Mouse (Mus musculus): ENCODE measurements around the gene C3ar1. TPM values are rescaled to one million over a fixed set of nuclear protein-coding genes. Genes with fewer than 3 reads are reported as not detected.

Gene C3ar1
- 1.3 TPM in 2 replicates for polyA plus RNA-seq (2012; rRNA removed)

DNA sequence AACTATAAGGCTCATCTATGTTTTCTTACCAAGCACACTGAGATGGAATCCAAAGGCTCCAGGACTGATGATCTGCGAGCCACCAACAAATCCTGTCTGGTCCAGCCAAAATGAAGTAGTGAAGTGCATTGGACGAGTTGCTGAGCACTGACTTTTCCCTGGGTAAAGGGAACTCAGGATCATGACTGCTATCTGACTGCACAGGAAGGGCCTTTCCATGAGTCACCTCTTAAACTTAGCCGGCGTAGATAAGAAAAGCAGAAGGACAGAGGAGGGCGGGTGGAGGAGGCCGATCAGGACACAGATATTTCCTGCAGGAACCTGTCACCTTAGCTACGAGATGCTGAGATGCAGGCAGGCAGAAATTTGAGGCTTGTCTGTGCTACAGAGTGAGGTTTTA, at the start of gene C3ar1:
Gene C3ar1, minus strand, starts transcription at position 207 of the 400 bp plus-strand sequence.
- TF ChIP-seq POLR2A (IDR thresholded peaks at IDR 0.05; ENCODE audit: borderline replicate concordance, extremely low read depth, insufficient read depth, insufficient read length, poor library complexity, severe bottlenecking) (no peak), CTCF (IDR thresholded peaks at IDR 0.05; ENCODE audit: borderline replicate concordance, extremely low read depth, insufficient read depth, insufficient read length) (no peak)

DNA sequence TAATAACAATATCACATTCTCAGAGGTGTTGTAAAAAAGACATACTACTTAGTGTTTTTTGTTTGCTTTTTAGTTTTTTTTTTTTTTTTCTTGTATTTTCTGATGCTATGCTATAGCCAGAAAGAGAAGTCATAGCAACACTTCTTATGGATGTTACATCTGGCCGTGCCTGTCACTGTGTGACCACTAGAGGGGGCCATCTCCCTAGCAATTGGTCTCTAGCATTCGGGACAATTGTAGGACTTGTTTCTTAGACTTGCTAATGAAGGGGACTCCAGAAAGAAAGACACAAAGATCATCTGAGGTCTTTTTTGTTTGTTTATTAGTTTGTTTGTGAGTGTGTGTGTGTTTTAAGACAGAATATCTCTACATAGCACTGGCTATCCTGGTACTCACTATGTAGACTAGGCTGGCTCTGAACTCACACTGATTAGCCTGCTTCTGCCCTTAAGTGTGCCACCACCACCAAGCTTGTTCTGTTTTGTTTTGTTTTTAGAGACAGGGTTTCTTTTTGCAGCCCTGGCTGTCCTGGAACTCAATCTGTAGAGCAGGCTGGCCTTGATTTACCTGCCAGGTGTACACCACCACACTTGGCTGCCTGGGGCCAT, 36.6 kb upstream of the C3ar1 start:
- peak; percentile 79; the same call in 1 of the 2 replicates for TF ChIP-seq CTCF (IDR thresholded peaks at IDR 0.05; ENCODE audit: borderline replicate concordance, extremely low read depth, insufficient read depth, insufficient read length)
- no peak for TF ChIP-seq POLR2A (IDR thresholded peaks at IDR 0.05; ENCODE audit: borderline replicate concordance, extremely low read depth, insufficient read depth, insufficient read length, poor library complexity, severe bottlenecking)
- peak; percentile 80 for DNase-seq (ENCODE audit: low read depth)

More for the DNA sequence above, at the start of gene C3ar1:
- DNase-seq (ENCODE audit: low read depth): no peak

DNA sequence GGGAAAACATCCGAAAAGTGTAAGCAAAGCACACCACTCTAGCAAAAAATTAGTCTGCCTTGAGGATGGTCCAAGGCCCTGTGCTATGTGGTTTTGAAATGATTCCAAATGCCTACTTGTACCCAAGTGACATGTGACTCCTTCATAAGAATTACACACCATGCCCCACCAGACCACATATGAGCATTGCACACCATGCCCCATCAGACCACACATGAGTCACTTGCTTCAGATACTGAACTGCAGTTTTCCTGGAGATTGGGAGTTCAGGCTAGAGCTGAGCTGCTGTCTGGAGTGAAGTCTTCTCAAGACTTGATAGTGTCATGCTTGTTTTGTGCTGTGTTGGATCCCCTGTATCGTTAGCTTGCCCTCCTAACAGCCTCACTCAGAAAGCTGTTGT, 33.6 kb upstream of the C3ar1 start:
- no peak for DNase-seq (ENCODE audit: low read depth)
- no peak for TF ChIP-seq POLR2A (IDR thresholded peaks at IDR 0.05; ENCODE audit: borderline replicate concordance, extremely low read depth, insufficient read depth, insufficient read length, poor library complexity, severe bottlenecking)
- TF ChIP-seq CTCF (IDR thresholded peaks at IDR 0.05; ENCODE audit: borderline replicate concordance, extremely low read depth, insufficient read depth, insufficient read length): no peak

DNA sequence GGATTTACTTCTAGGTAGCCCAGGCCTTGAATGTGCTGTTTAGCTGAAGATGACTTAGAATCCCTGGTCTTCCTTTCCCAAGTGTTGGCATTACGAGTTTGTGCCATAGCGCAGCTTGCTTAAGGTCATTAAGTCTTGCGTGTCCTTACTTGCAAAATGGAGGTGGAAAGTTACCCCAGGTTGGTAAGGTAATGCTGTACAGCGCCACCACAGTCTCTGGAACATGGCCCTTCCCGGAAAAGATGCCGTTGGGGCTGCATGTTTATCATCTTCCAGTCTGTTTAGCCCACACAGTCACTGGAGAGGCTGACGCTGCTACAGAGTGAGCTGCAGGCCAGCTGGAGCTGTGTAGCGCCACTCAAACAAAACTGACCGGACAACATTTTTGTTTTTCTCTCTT, 27.6 kb upstream of the C3ar1 start:
- no peak for TF ChIP-seq CTCF (IDR thresholded peaks at IDR 0.05; ENCODE audit: borderline replicate concordance, extremely low read depth, insufficient read depth, insufficient read length)
- no peak for TF ChIP-seq POLR2A (IDR thresholded peaks at IDR 0.05; ENCODE audit: borderline replicate concordance, extremely low read depth, insufficient read depth, insufficient read length, poor library complexity, severe bottlenecking)
- DNase-seq (ENCODE audit: low read depth): no peak

DNA sequence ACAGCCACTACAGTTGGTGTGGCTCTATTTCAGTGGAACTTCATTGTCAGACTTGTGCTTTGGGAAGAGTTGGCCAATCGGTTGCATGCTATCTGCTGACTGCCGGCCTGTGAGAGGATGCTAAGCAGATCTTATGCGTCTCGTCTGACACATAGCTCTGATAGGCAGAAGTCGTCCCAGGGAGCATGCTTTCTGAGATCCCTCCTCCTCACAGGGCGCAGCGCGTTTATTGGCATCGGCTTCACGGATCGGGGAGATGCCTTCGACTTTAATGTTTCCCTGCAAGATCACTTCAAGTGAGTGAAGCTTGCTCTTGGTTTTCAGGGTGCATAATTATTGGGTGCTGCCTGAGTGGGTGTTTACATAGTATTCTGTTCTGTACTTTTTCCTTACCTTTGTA, 25.3 kb upstream of the C3ar1 start:
- DNase-seq (ENCODE audit: low read depth): no peak
- TF ChIP-seq CTCF (IDR thresholded peaks at IDR 0.05; ENCODE audit: borderline replicate concordance, extremely low read depth, insufficient read depth, insufficient read length) (no peak), POLR2A (IDR thresholded peaks at IDR 0.05; ENCODE audit: borderline replicate concordance, extremely low read depth, insufficient read depth, insufficient read length, poor library complexity, severe bottlenecking) (no peak)

DNA sequence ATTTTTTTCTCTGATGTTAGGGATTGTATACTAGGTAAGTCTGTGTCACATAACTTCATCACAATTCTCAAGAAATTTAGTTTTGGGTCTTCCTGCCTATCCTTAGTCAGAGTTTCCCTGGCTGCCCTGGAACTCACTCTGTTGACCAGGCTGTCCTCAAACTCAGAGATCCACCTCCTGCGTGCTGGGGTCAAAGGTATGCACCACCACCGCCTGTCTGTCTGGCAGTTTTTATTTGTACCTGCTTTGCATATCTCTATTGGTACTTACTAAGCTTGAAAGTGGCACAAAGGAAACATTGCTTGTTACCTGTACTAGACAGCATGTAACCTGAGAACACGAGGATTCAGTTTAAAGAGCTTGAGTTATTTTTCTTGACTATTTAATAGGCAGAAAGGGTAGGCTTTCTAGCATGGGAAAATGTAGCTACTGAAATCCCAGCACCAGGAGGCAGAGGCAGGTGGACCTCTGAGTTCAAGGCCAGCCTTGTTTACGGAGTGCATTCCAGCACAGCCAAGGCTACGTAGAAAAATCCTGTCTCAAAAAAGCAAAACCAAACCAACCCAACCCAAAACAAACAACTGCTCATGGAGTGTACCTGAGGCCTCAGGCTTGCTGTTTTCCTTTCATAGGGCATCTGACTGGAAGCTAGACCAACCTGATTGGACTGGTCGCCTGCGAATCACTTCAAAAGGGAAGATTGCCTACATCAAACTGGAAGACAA, 24.0 kb upstream of the C3ar1 start:
- TF ChIP-seq POLR2A (IDR thresholded peaks at IDR 0.05; ENCODE audit: borderline replicate concordance, extremely low read depth, insufficient read depth, insufficient read length, poor library complexity, severe bottlenecking) (no peak), CTCF (IDR thresholded peaks at IDR 0.05; ENCODE audit: borderline replicate concordance, extremely low read depth, insufficient read depth, insufficient read length) (no peak)
- DNase-seq (ENCODE audit: low read depth): no peak

DNA sequence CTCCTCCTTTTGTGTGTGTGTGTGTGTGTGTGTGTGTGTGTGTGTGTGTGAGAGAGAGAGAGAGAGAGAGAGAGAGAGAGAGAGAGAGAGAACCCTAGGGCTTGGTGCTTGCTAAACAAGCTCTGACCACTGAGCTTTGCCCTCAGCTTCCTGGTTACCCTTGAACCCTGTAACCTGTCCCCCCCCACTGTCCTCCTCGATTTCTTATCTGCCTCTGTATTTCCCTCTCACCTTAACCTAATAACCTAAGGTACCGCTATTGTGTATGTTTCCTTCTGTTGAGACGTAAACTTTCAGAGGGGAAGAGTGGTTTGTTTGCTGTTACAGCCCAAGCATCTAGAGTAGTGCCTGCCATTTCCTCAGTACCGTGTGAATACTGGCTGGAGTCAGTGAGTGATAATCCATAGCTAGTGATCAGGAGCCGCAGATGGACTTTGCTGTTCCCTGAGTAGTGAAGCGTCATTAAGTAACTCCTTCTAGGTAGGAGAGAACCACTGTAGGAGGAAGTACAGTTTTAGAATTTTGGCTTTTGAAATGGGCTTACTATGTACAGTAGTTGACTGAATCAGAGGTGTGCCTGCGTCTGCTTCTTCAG, 23.3 kb upstream of the C3ar1 start:
- no peak for TF ChIP-seq CTCF (IDR thresholded peaks at IDR 0.05; ENCODE audit: borderline replicate concordance, extremely low read depth, insufficient read depth, insufficient read length)
- no peak for TF ChIP-seq POLR2A (IDR thresholded peaks at IDR 0.05; ENCODE audit: borderline replicate concordance, extremely low read depth, insufficient read depth, insufficient read length, poor library complexity, severe bottlenecking)
- DNase-seq (ENCODE audit: low read depth): no peak

DNA sequence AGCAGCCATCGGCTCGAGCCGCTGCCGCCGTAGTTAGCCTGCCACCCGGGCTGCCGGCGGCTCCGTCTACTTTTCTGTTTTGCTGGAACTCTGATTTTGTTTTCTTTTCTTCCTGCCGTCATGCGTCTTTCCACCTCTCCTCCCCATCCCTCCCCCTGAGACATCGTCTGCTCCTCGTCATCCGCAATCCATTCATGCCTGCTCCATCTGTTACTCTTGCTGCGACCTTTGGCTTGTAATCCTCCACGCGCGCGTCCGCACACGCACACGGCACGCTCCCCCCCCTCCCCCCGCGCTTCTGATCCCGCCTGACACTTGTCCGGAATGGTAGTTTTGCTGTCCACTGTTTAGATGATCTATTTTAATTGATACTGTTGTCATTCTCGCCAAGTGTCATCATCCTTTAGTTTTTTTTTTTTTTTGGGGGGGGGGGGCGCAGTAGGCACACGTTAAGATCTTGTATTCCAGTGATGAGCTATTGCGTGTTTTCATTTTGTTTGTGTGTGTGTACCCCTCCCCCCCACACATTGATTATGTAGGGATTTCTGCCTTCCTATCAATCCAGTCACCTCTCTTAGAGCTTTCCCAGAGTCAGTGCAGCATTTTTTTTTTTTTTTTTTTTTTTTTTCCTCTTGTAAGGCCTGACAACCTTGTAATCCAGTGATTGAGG, 18.9 kb upstream of the C3ar1 start:
- TF ChIP-seq CTCF (IDR thresholded peaks at IDR 0.05; ENCODE audit: borderline replicate concordance, extremely low read depth, insufficient read depth, insufficient read length): no peak
- no peak for TF ChIP-seq POLR2A (IDR thresholded peaks at IDR 0.05; ENCODE audit: borderline replicate concordance, extremely low read depth, insufficient read depth, insufficient read length, poor library complexity, severe bottlenecking)
- peak; percentile 72 for DNase-seq (ENCODE audit: low read depth)

DNA sequence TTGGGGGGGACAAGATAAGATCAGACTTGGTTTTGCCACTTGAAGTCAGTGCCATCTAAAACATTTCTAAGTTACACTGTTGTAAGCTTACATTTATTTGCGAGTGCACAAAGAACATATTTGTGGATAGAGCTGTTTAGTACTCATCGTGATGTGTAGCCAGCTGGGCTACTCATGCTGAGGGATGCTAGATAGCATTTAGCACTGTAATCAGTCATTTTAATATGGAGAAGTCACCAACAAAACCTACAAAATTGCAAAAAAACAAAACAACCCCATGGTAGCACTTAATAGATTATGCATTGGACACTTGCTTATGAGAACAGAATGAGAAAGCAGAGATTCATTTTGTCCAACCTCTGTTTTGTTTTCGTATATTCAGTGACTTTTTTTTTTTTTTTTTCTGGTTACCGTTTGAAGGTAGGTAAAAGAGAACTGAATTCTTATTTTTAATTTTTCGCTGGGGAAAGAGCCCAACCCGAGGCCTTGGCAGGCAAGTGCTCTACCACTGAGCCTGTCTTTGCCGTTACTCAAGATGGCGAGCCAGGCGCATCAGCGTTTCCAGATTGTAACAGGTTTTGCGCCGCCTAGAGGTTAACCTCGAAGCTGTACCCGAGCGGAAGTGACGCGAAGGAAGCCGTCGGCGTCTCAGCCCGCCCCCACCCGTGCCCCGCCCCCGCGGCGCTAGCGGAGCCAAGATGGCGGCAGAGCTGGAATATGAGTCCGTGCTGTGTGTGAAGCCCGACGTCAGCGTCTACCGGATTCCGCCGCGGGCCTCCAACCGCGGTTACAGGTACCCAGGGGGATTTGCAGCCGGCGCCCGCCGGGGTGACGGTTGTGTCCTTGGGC, 18.1 kb upstream of the C3ar1 start, which contains the start of gene Necap1:
Gene Necap1, plus strand, starts transcription at position 604 of the 849 bp plus-strand sequence.
- peak; percentile 98 for DNase-seq (ENCODE audit: low read depth)
- TF ChIP-seq POLR2A (IDR thresholded peaks at IDR 0.05; ENCODE audit: borderline replicate concordance, extremely low read depth, insufficient read depth, insufficient read length, poor library complexity, severe bottlenecking) (peak; percentile 87), CTCF (IDR thresholded peaks at IDR 0.05; ENCODE audit: borderline replicate concordance, extremely low read depth, insufficient read depth, insufficient read length) (peak; percentile 92)

DNA sequence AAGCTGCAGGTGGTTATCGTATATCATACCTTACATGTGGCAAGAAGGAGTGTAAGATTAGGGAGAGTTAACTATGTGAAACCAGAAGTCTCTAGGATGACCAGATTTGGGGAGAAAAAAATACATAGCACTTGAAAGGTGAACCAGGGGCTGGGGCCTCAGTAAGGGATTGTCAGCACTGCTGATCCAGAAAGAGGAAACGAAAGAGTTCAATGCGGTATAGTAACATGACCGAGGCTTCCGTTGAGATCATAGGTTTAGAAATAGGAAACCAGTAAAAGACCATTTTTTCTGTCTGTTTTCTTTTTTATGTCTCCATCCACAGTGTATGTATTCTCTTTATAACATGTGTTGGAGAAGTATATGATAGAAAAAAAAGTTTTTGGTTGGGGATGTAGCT, 16.8 kb upstream of the C3ar1 start:
- TF ChIP-seq CTCF (IDR thresholded peaks at IDR 0.05; ENCODE audit: borderline replicate concordance, extremely low read depth, insufficient read depth, insufficient read length): no peak
- no peak for TF ChIP-seq POLR2A (IDR thresholded peaks at IDR 0.05; ENCODE audit: borderline replicate concordance, extremely low read depth, insufficient read depth, insufficient read length, poor library complexity, severe bottlenecking)
- no peak for DNase-seq (ENCODE audit: low read depth)

All from brain, embryonic 14.5 days (tissue).